Mouse (Mus musculus): ENCODE results near the gene Pdcd7. TPM values are rescaled to one million over a fixed set of nuclear protein-coding genes. Genes with fewer than 3 reads are reported as not detected.

Pdcd7 gene
- polyA plus RNA-seq (2012; rRNA removed), result 10.4 and 10.9 TPM in 2 replicates

DNA sequence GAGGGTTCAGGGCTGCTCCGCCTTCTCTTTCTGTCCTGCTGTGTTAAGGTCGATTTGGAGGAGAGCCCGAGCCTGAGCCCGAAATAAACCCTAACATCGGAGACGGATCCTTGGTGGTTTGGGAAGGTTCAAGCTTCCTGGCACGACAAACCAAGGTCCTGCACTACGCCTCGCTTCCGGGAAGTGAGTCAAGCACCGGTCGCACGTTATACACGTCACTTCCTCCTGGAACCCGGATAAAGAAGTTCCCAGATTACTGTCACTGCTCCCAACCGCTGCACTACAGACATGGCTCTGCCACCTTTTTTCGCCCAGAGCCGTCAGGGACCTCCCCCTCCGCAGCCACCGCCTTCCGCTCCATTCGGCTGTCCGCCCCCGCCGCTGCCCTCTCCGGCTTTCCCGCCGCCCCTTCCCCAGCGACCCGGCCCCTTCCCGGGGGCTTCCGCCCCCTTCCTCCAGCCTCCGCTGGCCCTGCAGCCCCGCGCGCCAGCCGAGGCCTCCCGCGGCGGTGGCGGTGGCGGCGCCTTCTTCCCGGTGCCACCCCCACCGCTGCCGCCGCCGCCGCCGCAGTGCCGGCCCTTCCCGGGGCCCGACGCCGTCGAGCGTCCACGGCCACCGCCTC lies at the start of gene Pdcd7:
Gene Pdcd7, plus strand, starts transcription at position 251 of the 622 bp plus-strand sequence.
- H3K27me3 ChIP-seq (ENCODE audit: control insufficient read depth, insufficient read depth, low read length), result no peaks in the 10 kb centered on the region
- peak within 1 kb of the TSS; percentile 91 for H3K4me3 ChIP-seq (ENCODE audit: control insufficient read depth, low read depth, low read length)
- peak within 1 kb of the TSS; percentile 79 for H3K27ac ChIP-seq (ENCODE audit: control insufficient read depth, insufficient read depth, low read depth, low read length)
- H3K36me3 ChIP-seq (ENCODE audit: control insufficient read depth, insufficient read depth, low read length), result no peaks in the 10 kb centered on the region
- peaks cover 7% of the 10 kb centered on the region for H3K4me1 ChIP-seq (ENCODE audit: control insufficient read depth, insufficient read depth, low read length)
- TF ChIP-seq POLR2A (IDR thresholded peaks at IDR 0.05; ENCODE audit: control insufficient read depth, low read depth, low read length) (peak; percentile 96), CTCF (IDR thresholded peaks at IDR 0.05; ENCODE audit: control insufficient read depth, insufficient read depth, insufficient replicate concordance, low read depth, low read length) (0 out of 2 replicates have a peak, but pooled peaks have one; percentile 15)

DNA sequence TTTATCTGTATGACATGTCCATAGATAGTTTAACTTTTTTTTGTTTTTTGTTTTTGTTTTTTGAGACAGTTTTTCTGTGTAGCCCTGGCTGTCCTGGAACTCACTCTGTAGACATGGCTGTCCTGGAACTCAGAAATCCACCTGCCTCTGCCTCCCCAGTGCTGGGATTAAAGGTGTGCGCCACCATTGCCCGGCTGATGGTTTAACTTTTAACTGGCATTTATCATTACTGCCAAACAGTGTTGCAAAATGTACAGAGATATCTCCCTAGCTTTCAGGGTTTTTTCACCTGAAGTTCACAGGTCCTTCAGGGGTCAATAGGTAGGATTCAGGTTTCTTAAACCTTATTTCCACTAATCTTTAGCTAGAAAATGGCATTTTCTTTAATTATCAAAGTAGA lies 48.8 kb upstream of the Pdcd7 start:
- TF ChIP-seq CTCF (IDR thresholded peaks at IDR 0.05; ENCODE audit: control insufficient read depth, insufficient read depth, insufficient replicate concordance, low read depth, low read length), result no peak
- TF ChIP-seq POLR2A (IDR thresholded peaks at IDR 0.05; ENCODE audit: control insufficient read depth, low read depth, low read length), result no peak
- H3K27ac ChIP-seq (ENCODE audit: control insufficient read depth, insufficient read depth, low read depth, low read length), result no peak overlapping the region
- no peak overlapping the region for H3K4me3 ChIP-seq (ENCODE audit: control insufficient read depth, low read depth, low read length)
- no peaks in the 10 kb centered on the region for H3K27me3 ChIP-seq (ENCODE audit: control insufficient read depth, insufficient read depth, low read length)
- H3K4me1 ChIP-seq (ENCODE audit: control insufficient read depth, insufficient read depth, low read length), result no peaks in the 10 kb centered on the region
- no peaks in the 10 kb centered on the region for H3K36me3 ChIP-seq (ENCODE audit: control insufficient read depth, insufficient read depth, low read length)

DNA sequence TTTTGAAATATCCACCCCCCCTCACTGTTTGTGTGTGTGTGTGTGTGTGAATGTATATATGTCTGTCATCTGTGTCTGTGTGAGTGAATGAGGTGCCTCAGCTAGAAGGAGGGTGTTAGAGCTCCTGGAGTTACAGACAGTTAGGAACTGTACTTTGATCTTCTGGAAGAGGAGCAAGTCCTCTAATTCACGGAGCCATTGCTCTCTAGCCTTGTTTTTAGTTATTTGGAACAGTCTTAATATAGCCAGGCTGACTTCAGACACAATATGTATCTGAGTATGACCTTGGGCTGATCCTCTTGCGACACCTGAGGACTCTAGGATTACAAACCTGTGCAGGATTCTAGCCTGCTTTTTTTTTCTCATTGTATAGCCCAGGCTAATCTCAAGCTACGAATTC lies 47.1 kb upstream of the Pdcd7 start:
- Histone ChIP-seq H3K36me3 (ENCODE audit: control insufficient read depth, insufficient read depth, low read length) (no peaks in the 10 kb centered on the region), H3K4me3 (ENCODE audit: control insufficient read depth, low read depth, low read length) (no peak overlapping the region), H3K4me1 (ENCODE audit: control insufficient read depth, insufficient read depth, low read length) (no peaks in the 10 kb centered on the region), H3K27ac (ENCODE audit: control insufficient read depth, insufficient read depth, low read depth, low read length) (no peak overlapping the region), H3K27me3 (ENCODE audit: control insufficient read depth, insufficient read depth, low read length) (no peaks in the 10 kb centered on the region)
- no peak for TF ChIP-seq POLR2A (IDR thresholded peaks at IDR 0.05; ENCODE audit: control insufficient read depth, low read depth, low read length)
- no peak for TF ChIP-seq CTCF (IDR thresholded peaks at IDR 0.05; ENCODE audit: control insufficient read depth, insufficient read depth, insufficient replicate concordance, low read depth, low read length)

- Histone ChIP-seq H3K27ac (ENCODE audit: control insufficient read depth, insufficient read depth, low read depth, low read length) (no peak overlapping the region), H3K36me3 (ENCODE audit: control insufficient read depth, insufficient read depth, low read length) (no peaks in the 10 kb centered on the region), H3K4me1 (ENCODE audit: control insufficient read depth, insufficient read depth, low read length) (no peaks in the 10 kb centered on the region), H3K4me3 (ENCODE audit: control insufficient read depth, low read depth, low read length) (peak overlapping the region; percentile 70), H3K27me3 (ENCODE audit: control insufficient read depth, insufficient read depth, low read length) (no peaks in the 10 kb centered on the region)
- TF ChIP-seq POLR2A (IDR thresholded peaks at IDR 0.05; ENCODE audit: control insufficient read depth, low read depth, low read length), result no peak
- no peak for TF ChIP-seq CTCF (IDR thresholded peaks at IDR 0.05; ENCODE audit: control insufficient read depth, insufficient read depth, insufficient replicate concordance, low read depth, low read length)
Measured at GRCm38 (mm10) chr9:65299650-65300049, 46.3 kb upstream of the Pdcd7 start.

DNA sequence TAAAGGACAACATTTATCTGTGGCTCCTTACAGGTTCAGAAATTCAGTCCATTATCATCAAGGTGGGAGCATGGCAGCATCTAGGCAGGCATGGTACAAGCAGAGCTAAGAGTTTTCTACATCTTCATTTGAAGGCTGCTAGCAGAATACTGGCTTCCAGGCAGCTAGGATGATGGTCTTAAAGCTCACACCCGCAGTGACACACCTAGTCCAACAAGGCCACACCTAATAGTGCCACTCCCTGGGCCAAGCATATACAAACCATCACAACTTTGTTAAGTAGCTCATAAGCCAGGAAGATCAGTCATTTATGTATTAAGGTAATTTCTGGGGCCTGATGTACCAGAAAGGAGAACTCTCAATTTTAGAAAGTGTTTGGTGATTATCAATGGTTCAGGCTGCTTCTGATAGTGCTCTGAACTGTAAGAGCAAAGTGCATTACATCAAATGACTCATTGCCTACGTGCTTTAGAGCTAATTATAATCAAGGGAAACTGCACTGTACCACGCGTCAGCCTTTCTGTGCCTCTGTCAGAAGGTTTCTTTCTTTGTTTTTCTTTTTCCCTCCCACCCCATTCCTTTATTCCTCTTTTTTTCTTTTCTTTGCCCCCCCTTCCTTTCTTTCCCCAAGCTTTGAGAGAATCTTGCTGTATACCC lies 43.4 kb upstream of the Pdcd7 start:
- no peak overlapping the region for H3K4me3 ChIP-seq (ENCODE audit: control insufficient read depth, low read depth, low read length)
- no peaks in the 10 kb centered on the region for H3K27me3 ChIP-seq (ENCODE audit: control insufficient read depth, insufficient read depth, low read length)
- no peaks in the 10 kb centered on the region for H3K4me1 ChIP-seq (ENCODE audit: control insufficient read depth, insufficient read depth, low read length)
- no peaks in the 10 kb centered on the region for H3K36me3 ChIP-seq (ENCODE audit: control insufficient read depth, insufficient read depth, low read length)
- no peak for TF ChIP-seq CTCF (IDR thresholded peaks at IDR 0.05; ENCODE audit: control insufficient read depth, insufficient read depth, insufficient replicate concordance, low read depth, low read length)
- TF ChIP-seq POLR2A (IDR thresholded peaks at IDR 0.05; ENCODE audit: control insufficient read depth, low read depth, low read length), result no peak
- no peak overlapping the region for H3K27ac ChIP-seq (ENCODE audit: control insufficient read depth, insufficient read depth, low read depth, low read length)

DNA sequence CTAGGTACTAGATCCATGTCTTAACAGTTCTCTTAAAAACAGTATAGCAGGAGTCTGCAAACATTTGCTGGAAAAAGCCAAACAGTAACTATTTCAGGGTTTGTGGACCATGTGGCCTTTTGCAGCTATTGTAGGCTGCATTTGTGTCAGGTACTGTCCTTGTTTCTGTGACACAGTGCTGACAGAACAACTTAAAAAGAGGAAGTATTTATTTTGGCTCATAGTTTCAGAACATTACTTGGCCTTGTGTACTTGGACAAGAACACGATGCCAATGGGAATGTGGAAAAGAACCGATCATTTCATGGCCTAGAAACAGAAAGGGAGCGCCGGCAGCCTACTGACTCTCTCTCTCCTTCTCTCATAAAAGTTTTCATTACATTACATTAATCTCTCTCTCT lies 42.3 kb upstream of the Pdcd7 start:
- no peaks in the 10 kb centered on the region; the same call in 1 of the 2 replicates for H3K36me3 ChIP-seq (ENCODE audit: control insufficient read depth, insufficient read depth, low read length)
- H3K4me1 ChIP-seq (ENCODE audit: control insufficient read depth, insufficient read depth, low read length), result no peaks in the 10 kb centered on the region
- no peak overlapping the region for H3K27ac ChIP-seq (ENCODE audit: control insufficient read depth, insufficient read depth, low read depth, low read length)
- no peak overlapping the region for H3K4me3 ChIP-seq (ENCODE audit: control insufficient read depth, low read depth, low read length)
- TF ChIP-seq POLR2A (IDR thresholded peaks at IDR 0.05; ENCODE audit: control insufficient read depth, low read depth, low read length) (no peak), CTCF (IDR thresholded peaks at IDR 0.05; ENCODE audit: control insufficient read depth, insufficient read depth, insufficient replicate concordance, low read depth, low read length) (no peak)
- no peaks in the 10 kb centered on the region for H3K27me3 ChIP-seq (ENCODE audit: control insufficient read depth, insufficient read depth, low read length)

DNA sequence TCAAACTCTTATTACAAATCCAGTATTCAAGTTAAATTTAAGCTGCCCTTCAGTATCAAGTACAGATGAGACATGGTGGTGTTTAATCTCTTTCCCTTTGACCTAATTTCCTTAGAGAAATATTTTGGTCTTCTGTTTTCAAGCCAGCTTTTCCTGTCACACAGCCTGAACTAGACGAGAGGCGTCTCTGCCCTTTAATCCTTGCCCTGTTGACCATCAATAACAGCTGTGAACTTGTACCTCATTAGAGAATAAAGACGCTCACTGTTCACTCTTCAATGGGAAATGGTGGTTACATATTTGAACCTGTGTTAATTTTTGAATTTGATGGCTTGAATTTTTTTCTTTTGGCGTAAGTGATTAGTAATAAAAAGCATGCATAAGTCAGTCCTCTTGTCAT lies 41.6 kb upstream of the Pdcd7 start:
- Histone ChIP-seq H3K4me3 (ENCODE audit: control insufficient read depth, low read depth, low read length) (no peak overlapping the region), H3K4me1 (ENCODE audit: control insufficient read depth, insufficient read depth, low read length) (no peaks in the 10 kb centered on the region), H3K36me3 (ENCODE audit: control insufficient read depth, insufficient read depth, low read length) (peaks cover 2% of the 10 kb centered on the region), H3K27me3 (ENCODE audit: control insufficient read depth, insufficient read depth, low read length) (no peaks in the 10 kb centered on the region), H3K27ac (ENCODE audit: control insufficient read depth, insufficient read depth, low read depth, low read length) (no peak overlapping the region)
- TF ChIP-seq CTCF (IDR thresholded peaks at IDR 0.05; ENCODE audit: control insufficient read depth, insufficient read depth, insufficient replicate concordance, low read depth, low read length) (no peak), POLR2A (IDR thresholded peaks at IDR 0.05; ENCODE audit: control insufficient read depth, low read depth, low read length) (no peak)
